Mouse (Mus musculus): ENCODE results near the gene Rph3al. TPM values are rescaled to one million over a fixed set of nuclear protein-coding genes. Genes with fewer than 3 reads are reported as not detected.

The Rph3al gene
- polyA plus RNA-seq, 1 experiment, result 1.1 TPM

Other genes starting within 250 kb of the Rph3al start
- 1,066 and 1,088 TPM in 2 replicates for gene Ywhae, start 205.6 kb downstream of the Rph3al start, polyA plus RNA-seq (2012; rRNA removed)
- gene Doc2b, start 142.4 kb downstream of the Rph3al start, polyA plus RNA-seq (2012; rRNA removed), result 5.2 and 11.0 TPM in 2 replicates
- 8.4 and 9.1 TPM in 2 replicates for gene 1700016K19Rik, start 61.5 kb upstream of the Rph3al start, polyA plus RNA-seq (2012; rRNA removed)
- gene Rflnb, start 89.4 kb upstream of the Rph3al start, polyA plus RNA-seq (2012; rRNA removed), result 8.4 and 10.6 TPM in 2 replicates
- gene Vps53, start 241.2 kb upstream of the Rph3al start, polyA plus RNA-seq (2012; rRNA removed), result 53.3 and 54.6 TPM in 2 replicates
- 26.0 and 26.1 TPM in 2 replicates for gene Fam57a, start 241.2 kb upstream of the Rph3al start, polyA plus RNA-seq (2012; rRNA removed)